Mouse (Mus musculus) stomach, postnatal 0 days (tissue): ENCODE measurements around the gene Rgr. TPM values are rescaled to one million over a fixed set of nuclear protein-coding genes. Genes with fewer than 3 reads are reported as not detected.

Experiments
- ATAC-seq: fragments of 200-750 bp; cut with Nextera tagmentation; 2 replicates; pipeline ENCODE4 v1.8.0; 2017; ENCODE audit not compliant: low FRiP score, low TSS enrichment
- DNase-seq: peaks from one replicate; pipeline ENCODE4 v3.0.0-alpha.2; 2016; ENCODE audit warnings: low spot score
- H3K27ac ChIP-seq: fragments of 300-500 bp; sonication (generic); replicated peaks from 2 replicates; pipeline ENCODE4 v1.5.1; 2014; ENCODE audit warnings: mild to moderate bottlenecking, control low read depth
- H3K27me3 ChIP-seq: fragments of 300-500 bp; sonication (generic); 2 replicates; pipeline ENCODE4 v1.6.1; 2014; ENCODE audit warnings: low read length; ENCODE audit not compliant: control insufficient read depth, insufficient read depth
- H3K36me3 ChIP-seq: fragments of 300-500 bp; sonication (generic); 2 replicates; pipeline ENCODE4 v1.6.1; 2014; ENCODE audit warnings: low read length, mixed read lengths; ENCODE audit not compliant: control insufficient read depth, insufficient read depth
- H3K4me1 ChIP-seq: fragments of 300-500 bp; sonication (generic); replicated peaks from 2 replicates; pipeline ENCODE4 v1.6.1; 2014; ENCODE audit warnings: antibody characterized with exemption; ENCODE audit not compliant: control insufficient read depth, insufficient read depth
- H3K4me2 ChIP-seq: fragments of 300-500 bp; sonication (generic); replicated peaks from 2 replicates; pipeline ENCODE4 v1.6.1; 2014; ENCODE audit warnings: low read depth, mild to moderate bottlenecking, control low read depth, moderate library complexity
- H3K4me3 ChIP-seq: fragments of 300-500 bp; sonication (generic); 2 replicates; pipeline ENCODE4 v1.5.1; 2014; ENCODE audit warnings: low read depth, low read length, control low read depth
- H3K9ac ChIP-seq: fragments of 300-500 bp; sonication (generic); 2 replicates; pipeline ENCODE4 v1.6.1; 2014; ENCODE audit warnings: mild to moderate bottlenecking, low read length, control low read depth, mixed read lengths
- H3K9me3 ChIP-seq: fragments of 300-500 bp; sonication (generic); 2 replicates; pipeline ENCODE4 v1.6.1; 2016; ENCODE audit warnings: low read length; ENCODE audit not compliant: control insufficient read depth
- CTCF ChIP-seq: IDR thresholded peaks from 2 replicates; pipeline ENCODE4 v1.5.1; 2016; ENCODE audit warnings: antibody characterized with exemption, low read depth, mild to moderate bottlenecking, moderate library complexity
- EP300 ChIP-seq: optimal IDR thresholded peaks from 2 replicates; pipeline ENCODE3; 2016; ENCODE audit warnings: antibody characterized with exemption
- WGBS: fragments of 180-500 bp; shearing (Covaris S2); extraction: QIAGEN DNeasy Blood & Tissue Kit; methylation state at CpG from one replicate; pipeline ENCODE4 v1.1.7; 2014; 5-methylcytosine and 5-hydroxymethylcytosine counted together
- polyA plus RNA-seq: library from polyadenylated mRNA; unstranded; fragments of >200 nt; fragmentation: Nextera tagmentation; extraction: Ambion mirVana; gene quantifications from 2 replicates; pipeline ENCODE4 v1.2.1, GENCODE M21; 2015

The Rgr gene
- polyA plus RNA-seq, 1 experiment from 2014 or later: not detected

DNA sequence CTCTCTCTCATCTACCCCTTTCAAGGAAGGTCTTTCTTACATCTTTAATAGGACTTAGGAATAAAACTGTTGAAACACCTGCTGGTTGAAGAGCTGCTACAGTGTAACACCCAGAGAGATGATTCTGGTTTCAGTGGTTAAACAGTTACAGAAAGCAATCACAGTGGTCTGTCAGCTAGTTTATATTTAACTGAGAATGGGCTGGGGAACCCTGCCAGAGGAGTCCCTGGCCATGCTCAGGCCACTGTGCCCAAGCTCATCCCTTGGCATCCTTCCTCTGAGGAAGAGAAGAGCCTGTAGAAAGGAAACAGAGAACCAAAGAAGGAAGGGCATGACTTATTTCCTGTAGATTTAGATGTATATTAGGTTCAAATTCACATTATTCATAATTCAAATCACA lies 59.0 kb downstream of the Rgr start:
- no peak overlapping the region for H3K4me3 ChIP-seq
- ATAC-seq (no peak), DNase-seq (no peak)
- H3K4me1 ChIP-seq: no peaks in the 10 kb centered on the region
- no peak for TF ChIP-seq CTCF
- TF ChIP-seq EP300: no peak
- H3K27me3 ChIP-seq: no peaks in the 10 kb centered on the region
- no peaks in the 10 kb centered on the region for H3K9me3 ChIP-seq
- no peaks in the 10 kb centered on the region for H3K36me3 ChIP-seq
- no peak overlapping the region for H3K4me2 ChIP-seq
- no peak overlapping the region for H3K27ac ChIP-seq
- H3K9ac ChIP-seq: no peak overlapping the region

DNA sequence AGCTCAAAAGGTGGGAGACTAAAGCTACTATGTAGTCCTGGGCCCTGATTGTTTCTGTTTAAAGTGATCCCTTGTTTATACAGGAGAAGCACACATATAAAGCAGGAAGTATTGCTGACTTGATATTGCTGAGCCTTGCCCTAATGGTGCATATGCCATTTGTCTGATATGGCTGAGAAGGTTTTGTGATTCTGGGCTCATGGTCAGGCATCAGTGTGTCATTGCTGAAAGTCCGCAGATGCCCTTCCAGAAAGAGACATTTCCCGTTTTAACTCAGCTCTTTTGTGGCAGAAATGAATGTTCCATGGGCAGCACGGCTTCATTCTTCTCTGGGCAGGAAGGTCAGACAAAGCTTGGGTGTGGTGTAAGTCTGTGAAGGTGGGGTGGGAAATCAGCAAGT lies 63.1 kb downstream of the Rgr start:
- no peak overlapping the region for H3K27ac ChIP-seq

More for the DNA sequence above, 63.1 kb downstream of the Rgr start:
- 64% methylated on average over 3 of the region's 3 CpGs for WGBS
- TF ChIP-seq CTCF (no peak), EP300 (no peak)
- H3K4me1 ChIP-seq: no peaks in the 10 kb centered on the region
- ATAC-seq (no peak), DNase-seq (no peak)
- no peak overlapping the region for H3K9ac ChIP-seq
- no peaks in the 10 kb centered on the region for H3K27me3 ChIP-seq
- no peak overlapping the region for H3K4me2 ChIP-seq
- H3K4me3 ChIP-seq: no peak overlapping the region
- no peaks in the 10 kb centered on the region for H3K36me3 ChIP-seq
- H3K9me3 ChIP-seq: no peaks in the 10 kb centered on the region

Other genes starting within 250 kb of the Rgr start
- 18.1 and 19.7 TPM in 2 replicates for gene Ccser2, start 80.2 kb downstream of the Rgr start, polyA plus RNA-seq
- gene Lrit1, start 5.9 kb upstream of the Rgr start, polyA plus RNA-seq: not detected in 2 replicates
- not detected in 2 replicates for gene Lrit2, start 19.0 kb upstream of the Rgr start, polyA plus RNA-seq
- gene Cdhr1, start 49.4 kb upstream of the Rgr start, polyA plus RNA-seq: 0.25 and 0.33 TPM in 2 replicates
- 22.0 and 22.2 TPM in 2 replicates for gene 2610528A11Rik, start 65.1 kb upstream of the Rgr start, polyA plus RNA-seq
- 184 and 198 TPM in 2 replicates for gene Ghitm, start 86.3 kb upstream of the Rgr start, polyA plus RNA-seq